Mouse (Mus musculus): ENCODE measurements around the gene Ak7. TPM values are rescaled to one million over a fixed set of nuclear protein-coding genes. Genes with fewer than 3 reads are reported as not detected.
A peak's percentile ranks its signal among the peaks of the same experiment; 100 is the strongest.

Gene Ak7
- polyA plus RNA-seq, 1 experiment = not detected

GRCm38 (mm10) chr12:105798001-105798400 lies 92.2 kb downstream of the Ak7 start:
- TF ChIP-seq GATA1 (IDR thresholded peaks at IDR 0.05; ENCODE audit: low read length) (no peak), TAL1 (IDR thresholded peaks at IDR 0.05; ENCODE audit: low read length) (no peak)
- Histone ChIP-seq H3K27me3 (ENCODE audit: control insufficient read depth) (no peaks in the 10 kb centered on the region), H3K36me3 (ENCODE audit: control insufficient read depth) (peaks cover 65% of the 10 kb centered on the region), H3K4me3 (replicated peaks) (no peak overlapping the region), H3K4me1 (ENCODE audit: control insufficient read depth) (no peaks in the 10 kb centered on the region; the same call in 1 of the 2 replicates), H3K9me3 (ENCODE audit: control insufficient read depth, low read length) (no peaks in the 10 kb centered on the region)

- Histone ChIP-seq H3K27me3 (ENCODE audit: control insufficient read depth) (no peaks in the 10 kb centered on the region), H3K4me3 (replicated peaks) (no peak overlapping the region), H3K9me3 (ENCODE audit: control insufficient read depth, low read length) (no peaks in the 10 kb centered on the region), H3K4me1 (ENCODE audit: control insufficient read depth) (peaks cover 4% of the 10 kb centered on the region), H3K36me3 (ENCODE audit: control insufficient read depth) (peaks cover 90% of the 10 kb centered on the region)
- no peak for TF ChIP-seq GATA1 (IDR thresholded peaks at IDR 0.05; ENCODE audit: low read length)
Measured at GRCm38 (mm10) chr12:105805790-105806189, 100.0 kb downstream of the Ak7 start.

GRCm38 (mm10) chr12:105806205-105806604 lies 100.4 kb downstream of the Ak7 start:
- H3K4me1 ChIP-seq (ENCODE audit: control insufficient read depth) = peaks cover 4% of the 10 kb centered on the region
- H3K4me3 ChIP-seq (replicated peaks) = no peak overlapping the region
- H3K27me3 ChIP-seq (ENCODE audit: control insufficient read depth) = no peaks in the 10 kb centered on the region
- no peak for TF ChIP-seq TAL1 (IDR thresholded peaks at IDR 0.05; ENCODE audit: low read length)
- peaks cover 90% of the 10 kb centered on the region for H3K36me3 ChIP-seq (ENCODE audit: control insufficient read depth)
- no peaks in the 10 kb centered on the region for H3K9me3 ChIP-seq (ENCODE audit: control insufficient read depth, low read length)

DNA sequence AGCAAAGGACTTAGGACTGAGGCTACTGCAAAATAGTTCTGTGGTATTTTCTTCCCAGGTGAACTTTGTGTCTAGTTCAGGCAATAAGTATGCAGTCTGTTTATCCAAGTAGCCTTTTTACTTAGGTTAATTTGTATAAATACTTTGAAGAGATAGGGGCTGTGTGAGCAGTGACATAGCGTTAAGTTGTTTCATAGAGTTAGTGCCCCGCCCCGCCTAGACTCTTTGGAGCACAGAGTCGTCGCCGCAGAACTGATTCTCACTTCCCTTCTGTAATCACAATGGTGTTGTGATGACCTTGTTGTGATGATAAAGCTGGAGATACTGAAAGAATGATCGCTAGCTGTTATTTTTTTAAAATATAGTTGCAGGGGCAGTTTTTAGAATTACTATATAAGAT lies 101.6 kb downstream of the Ak7 start:
- Histone ChIP-seq H3K27me3 (ENCODE audit: control insufficient read depth) (no peaks in the 10 kb centered on the region), H3K36me3 (ENCODE audit: control insufficient read depth) (peaks cover 92% of the 10 kb centered on the region), H3K4me1 (ENCODE audit: control insufficient read depth) (peaks cover 4% of the 10 kb centered on the region), H3K4me3 (replicated peaks) (no peak overlapping the region), H3K9me3 (ENCODE audit: control insufficient read depth, low read length) (no peaks in the 10 kb centered on the region)
- no peak for TF ChIP-seq TAL1 (IDR thresholded peaks at IDR 0.05; ENCODE audit: low read length)
- TF ChIP-seq GATA1 (IDR thresholded peaks at IDR 0.05; ENCODE audit: low read length) = no peak

DNA sequence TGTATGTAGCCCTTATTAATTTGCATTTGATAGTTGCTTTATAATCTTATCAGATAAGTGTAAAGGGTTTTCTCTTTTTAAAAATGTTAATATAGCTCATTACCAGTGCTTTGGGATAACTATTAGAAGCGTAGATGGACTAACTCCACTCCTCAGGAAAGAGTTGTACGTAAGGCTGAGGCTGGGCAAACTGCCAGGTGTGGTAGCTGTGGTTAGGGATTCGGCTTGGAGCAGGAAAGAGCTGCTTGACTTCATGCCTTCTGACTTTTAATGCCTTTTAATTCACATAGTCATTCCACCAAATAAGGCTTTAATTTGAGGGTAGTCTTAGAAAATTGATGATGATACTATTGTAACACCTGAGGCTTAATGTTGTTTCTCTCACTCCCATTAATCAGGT lies 103.2 kb downstream of the Ak7 start:
- H3K27me3 ChIP-seq (ENCODE audit: control insufficient read depth) = no peaks in the 10 kb centered on the region

DNA sequence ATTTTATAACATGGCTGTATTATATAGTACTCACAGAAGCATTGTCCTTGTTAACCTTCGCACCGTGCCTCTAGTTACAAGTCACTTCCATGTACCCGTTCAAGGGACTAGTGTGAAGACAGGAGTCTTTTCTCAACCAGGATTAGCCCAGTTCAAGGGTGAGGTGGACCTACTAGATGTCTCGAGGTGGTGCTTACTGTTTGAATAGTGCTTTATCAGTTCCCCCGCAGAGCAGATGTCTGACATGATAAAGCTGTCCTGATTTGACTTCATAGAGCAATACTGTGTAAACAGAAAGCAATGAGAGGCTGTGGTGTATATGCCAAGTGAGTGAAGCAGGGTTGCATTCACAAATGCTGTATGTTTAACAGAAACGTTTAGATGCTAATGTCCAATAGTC lies 104.8 kb downstream of the Ak7 start:
- peaks cover 97% of the 10 kb centered on the region for H3K36me3 ChIP-seq (ENCODE audit: control insufficient read depth)
- no peak overlapping the region for H3K4me3 ChIP-seq (replicated peaks)
- peaks cover 4% of the 10 kb centered on the region for H3K4me1 ChIP-seq (ENCODE audit: control insufficient read depth)
- H3K27me3 ChIP-seq (ENCODE audit: control insufficient read depth) = no peaks in the 10 kb centered on the region
- no peaks in the 10 kb centered on the region for H3K9me3 ChIP-seq (ENCODE audit: control insufficient read depth, low read length)
- TF ChIP-seq GATA1 (IDR thresholded peaks at IDR 0.05; ENCODE audit: low read length) (0 out of 2 replicates have a peak, but pooled peaks have one; percentile 30), TAL1 (IDR thresholded peaks at IDR 0.05; ENCODE audit: low read length) (no peak)

More for the DNA sequence above, 103.2 kb downstream of the Ak7 start:
- Histone ChIP-seq H3K4me1 (ENCODE audit: control insufficient read depth) (peaks cover 4% of the 10 kb centered on the region), H3K9me3 (ENCODE audit: control insufficient read depth, low read length) (no peaks in the 10 kb centered on the region), H3K36me3 (ENCODE audit: control insufficient read depth) (peaks cover 97% of the 10 kb centered on the region), H3K4me3 (replicated peaks) (no peak overlapping the region)
- TF ChIP-seq GATA1 (IDR thresholded peaks at IDR 0.05; ENCODE audit: low read length) = no peak
- no peak for TF ChIP-seq TAL1 (IDR thresholded peaks at IDR 0.05; ENCODE audit: low read length)

GRCm38 (mm10) chr12:105813957-105814356 lies 108.2 kb downstream of the Ak7 start:
- peaks cover 4% of the 10 kb centered on the region for H3K4me1 ChIP-seq (ENCODE audit: control insufficient read depth)
- no peaks in the 10 kb centered on the region for H3K27me3 ChIP-seq (ENCODE audit: control insufficient read depth)
- TF ChIP-seq GATA1 (IDR thresholded peaks at IDR 0.05; ENCODE audit: low read length) (no peak), TAL1 (IDR thresholded peaks at IDR 0.05; ENCODE audit: low read length) (no peak)
- H3K36me3 ChIP-seq (ENCODE audit: control insufficient read depth) = peaks cover 88% of the 10 kb centered on the region
- H3K4me3 ChIP-seq (replicated peaks) = no peak overlapping the region
- H3K9me3 ChIP-seq (ENCODE audit: control insufficient read depth, low read length) = no peaks in the 10 kb centered on the region

DNA sequence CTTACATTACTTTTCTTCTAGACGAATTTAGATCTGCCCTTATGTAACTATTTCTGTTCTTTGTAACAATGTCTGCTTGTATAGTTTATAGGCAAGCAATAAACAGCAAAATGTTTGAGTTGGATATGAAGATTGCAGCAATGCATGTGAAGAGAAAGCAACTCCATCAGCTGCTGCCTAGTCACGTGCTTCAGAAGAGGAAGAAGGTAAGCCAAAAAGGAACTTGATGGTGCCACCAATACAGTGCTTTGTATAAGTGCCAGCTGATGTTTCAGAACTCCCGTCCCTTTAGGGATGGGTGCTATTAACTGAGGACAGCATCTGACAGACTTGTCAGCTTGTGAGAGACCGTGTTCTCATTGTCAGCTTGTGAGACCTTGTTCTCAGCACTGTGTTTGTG lies 117.7 kb downstream of the Ak7 start:
- TF ChIP-seq GATA1 (IDR thresholded peaks at IDR 0.05; ENCODE audit: low read length) = no peak
- no peak for TF ChIP-seq TAL1 (IDR thresholded peaks at IDR 0.05; ENCODE audit: low read length)
- H3K36me3 ChIP-seq (ENCODE audit: control insufficient read depth) = peaks cover 99% of the 10 kb centered on the region
- H3K27me3 ChIP-seq (ENCODE audit: control insufficient read depth) = no peaks in the 10 kb centered on the region
- H3K4me1 ChIP-seq (ENCODE audit: control insufficient read depth) = peaks cover 23% of the 10 kb centered on the region
- H3K4me3 ChIP-seq (replicated peaks) = no peak overlapping the region
- no peaks in the 10 kb centered on the region for H3K9me3 ChIP-seq (ENCODE audit: control insufficient read depth, low read length)

DNA sequence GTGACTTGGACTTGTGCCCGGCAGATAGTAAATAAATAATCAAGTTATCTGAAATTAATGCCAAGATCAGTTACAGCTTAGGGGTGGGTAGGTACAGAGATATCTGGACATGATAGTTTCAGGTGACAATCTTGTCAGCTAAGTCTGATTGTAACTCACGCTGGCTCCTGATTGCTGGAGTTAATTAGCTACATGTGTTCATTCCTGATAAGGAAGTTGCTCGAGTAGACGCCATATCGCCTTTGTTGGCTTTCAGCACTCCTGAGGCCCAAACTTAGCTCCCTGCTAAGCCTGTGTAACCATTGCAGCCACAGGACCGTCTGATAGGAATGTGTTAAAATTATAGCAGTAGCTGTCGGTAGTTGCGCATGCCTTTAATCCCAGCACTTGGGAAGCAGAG lies 119.0 kb downstream of the Ak7 start:
- H3K4me3 ChIP-seq (replicated peaks) = peak overlapping the region; percentile 2
- H3K4me1 ChIP-seq (ENCODE audit: control insufficient read depth) = peaks cover 23% of the 10 kb centered on the region
- peak; percentile 48; the same call in 2 of the 3 replicates for TF ChIP-seq TAL1 (IDR thresholded peaks at IDR 0.05; ENCODE audit: low read length)
- peak; percentile 68 for TF ChIP-seq GATA1 (IDR thresholded peaks at IDR 0.05; ENCODE audit: low read length)
- H3K36me3 ChIP-seq (ENCODE audit: control insufficient read depth) = peaks cover 99% of the 10 kb centered on the region
- H3K27me3 ChIP-seq (ENCODE audit: control insufficient read depth) = no peaks in the 10 kb centered on the region
- H3K9me3 ChIP-seq (ENCODE audit: control insufficient read depth, low read length) = no peaks in the 10 kb centered on the region

DNA sequence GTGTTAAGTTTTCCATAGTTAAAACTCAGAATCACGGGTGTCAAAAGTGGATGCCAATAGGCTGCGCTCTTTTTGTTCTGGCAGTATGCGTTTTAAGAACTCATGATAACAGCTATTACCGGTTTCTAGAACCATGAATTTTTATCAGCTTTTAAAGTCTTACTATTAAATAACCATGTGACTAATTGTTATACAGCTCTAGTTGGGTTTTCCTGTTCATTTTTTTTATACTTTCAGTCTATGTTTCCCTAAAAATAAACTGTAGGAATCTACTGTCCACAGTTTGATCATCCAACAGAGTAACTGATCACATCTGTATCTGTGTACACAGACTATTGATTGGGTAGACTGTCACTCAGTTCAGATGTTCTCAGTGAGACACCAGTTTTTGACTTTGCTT lies 119.5 kb downstream of the Ak7 start:
- peaks cover 23% of the 10 kb centered on the region for H3K4me1 ChIP-seq (ENCODE audit: control insufficient read depth)
- no peaks in the 10 kb centered on the region for H3K9me3 ChIP-seq (ENCODE audit: control insufficient read depth, low read length)
- peaks cover 99% of the 10 kb centered on the region for H3K36me3 ChIP-seq (ENCODE audit: control insufficient read depth)
- TF ChIP-seq GATA1 (IDR thresholded peaks at IDR 0.05; ENCODE audit: low read length) = no peak
- no peak for TF ChIP-seq TAL1 (IDR thresholded peaks at IDR 0.05; ENCODE audit: low read length)
- no peak overlapping the region for H3K4me3 ChIP-seq (replicated peaks)
- no peaks in the 10 kb centered on the region for H3K27me3 ChIP-seq (ENCODE audit: control insufficient read depth)

Other genes with a start within 250 kb of the Ak7 start
- gene Bdkrb2, start 142.8 kb upstream of the Ak7 start, polyA plus RNA-seq (2012) = not detected in 2 replicates
- not detected in 2 replicates for gene Bdkrb1, start 102.9 kb upstream of the Ak7 start, polyA plus RNA-seq (2012)
- 0.02 and 0.04 TPM in 2 replicates for gene Gskip, start 21.1 kb upstream of the Ak7 start, polyA plus RNA-seq (2012)
- gene Atg2b, start 20.8 kb upstream of the Ak7 start, polyA plus RNA-seq (2012) = 0.63 and 0.76 TPM in 2 replicates
- 8.4 and 14.5 TPM in 2 replicates for gene Papola, start 78.7 kb downstream of the Ak7 start, polyA plus RNA-seq (2012)

All from erythroblast, embryonic 14.5 days (primary cell).